Comparison of ENCODE assay signal across 28 mouse cellular contexts in the genomic region with DNA sequence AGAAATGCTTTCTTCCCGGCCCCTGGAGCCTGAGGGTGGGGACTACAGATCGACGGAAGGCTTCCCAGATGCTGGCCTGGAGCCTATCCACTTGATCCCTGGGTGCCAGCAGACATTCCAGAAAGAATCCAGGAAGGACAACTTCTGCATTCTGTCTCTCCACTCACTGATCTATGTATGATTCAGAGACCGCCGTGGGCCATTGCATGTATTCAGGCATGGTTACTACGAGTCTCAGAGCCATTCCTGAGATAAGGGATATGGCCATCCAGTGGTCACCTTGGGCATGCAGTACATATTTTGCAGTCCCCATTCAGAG. TPM values are rescaled to one million over a fixed set of nuclear protein-coding genes. Genes with fewer than 3 reads are reported as not detected.
DNase-seq lines count a peak whose midpoint lies in the region; ATAC-seq lines count a peak whose summit lies in the region.
"Had no signal": no experiment of that assay in that cellular context is flagged by ENCODE, and none has a peak within 500 bp of the region (broad histone marks: within the 10 kb centered on the region; RNA-seq: fewer than 3 reads in every experiment).

No protein-coding gene starts in this region.

- peaks cover 23% of the 10 kb centered on the region for H3K36me3 ChIP-seq in forebrain, embryonic 10.5 days (replicated peaks)
- H3K36me3 ChIP-seq in forebrain, embryonic 11.5 days (ENCODE audit: control insufficient read depth, insufficient read depth, low read length), result no peaks in the 10 kb centered on the region
- peaks cover 18% of the 10 kb centered on the region for H3K36me3 ChIP-seq in hindbrain, embryonic 16.5 days (ENCODE audit: control insufficient read depth, insufficient read depth, low read length)
- peaks cover 20% of the 10 kb centered on the region for H3K36me3 ChIP-seq in hindbrain, embryonic 14.5 days (replicated peaks; ENCODE audit: control insufficient read depth, insufficient read depth)
- peaks cover 23% of the 10 kb centered on the region for H3K36me3 ChIP-seq in neural tube, embryonic 13.5 days
- H3K36me3 ChIP-seq: G1E; liver, embryonic 13.5 days had no signal

- no peaks in the 10 kb centered on the region for H3K9me3 ChIP-seq in forebrain, embryonic 10.5 days
- H3K9me3 ChIP-seq in forebrain, embryonic 11.5 days (ENCODE audit: control insufficient read depth, low read length), result no peaks in the 10 kb centered on the region
- H3K9me3 ChIP-seq in hindbrain, embryonic 16.5 days (ENCODE audit: control insufficient read depth, low read length), result no peaks in the 10 kb centered on the region
- H3K9me3 ChIP-seq in hindbrain, embryonic 14.5 days (ENCODE audit: control insufficient read depth, low read length), result no peaks in the 10 kb centered on the region
- no peaks in the 10 kb centered on the region for H3K9me3 ChIP-seq in neural tube, embryonic 13.5 days
- H3K9me3 ChIP-seq: limb, embryonic 13.5 days; liver, embryonic 13.5 days; megakaryocyte, embryonic 14.5 days; midbrain, embryonic 13.5 days had no signal

- WGBS in forebrain, embryonic 10.5 days, result 67% methylated on average over 6 of the region's 6 CpGs
- 60% methylated on average over 6 of the region's 6 CpGs for WGBS in forebrain, embryonic 11.5 days
- 51% methylated on average over 6 of the region's 6 CpGs for WGBS in hindbrain, embryonic 16.5 days
- 65% methylated on average over 6 of the region's 6 CpGs for WGBS in hindbrain, embryonic 14.5 days
- 65% methylated on average over 6 of the region's 6 CpGs for WGBS in neural tube, embryonic 13.5 days

- DNase-seq in forebrain, embryonic 10.5 days (ENCODE audit: extremely low spot score, low spot score), result no peak
- DNase-seq in forebrain, embryonic 11.5 days (ENCODE audit: low spot score), result no peak
- no peak for DNase-seq in hindbrain, embryonic 14.5 days (ENCODE audit: low spot score)
- DNase-seq in neural tube, embryonic 10.5 days (ENCODE audit: extremely low spot score, low spot score), result no peak
- no peak for DNase-seq in urinary bladder, postnatal 25 days (ENCODE audit: low spot score)
- DNase-seq: adrenal gland, postnatal 14 days; cerebellum, adult 11-12 months; cerebellum, postnatal 14 days; gastrocnemius, postnatal 14 days; heart, postnatal 36 days; kidney, adult 11 months; kidney, postnatal 14 days; liver, embryonic 13.5 days; lung, adult 18-20 months; lung, postnatal 4 days; right cerebral cortex, adult 18-20 months; spleen, adult 18-20 months had no signal

- no peak for ATAC-seq in forebrain, embryonic 11.5 days (replicated peaks; ENCODE audit: low FRiP score)
- 0 out of 2 replicates have a peak, but pooled peaks have one; percentile 9 for ATAC-seq in hindbrain, embryonic 16.5 days
- no peak for ATAC-seq in hindbrain, embryonic 14.5 days (ENCODE audit: low FRiP score)
- no peak for ATAC-seq in neural tube, embryonic 13.5 days (ENCODE audit: low read depth)
- ATAC-seq: inflammation-experienced regulatory T-cells, adult 6 months; lung, postnatal 0 days; midbrain, embryonic 13.5 days; Patski had no signal

- H3K4me3 ChIP-seq in forebrain, embryonic 10.5 days, result no peak overlapping the region
- H3K4me3 ChIP-seq in forebrain, embryonic 11.5 days (ENCODE audit: low read depth, low read length), result no peak overlapping the region
- H3K4me3 ChIP-seq in hindbrain, embryonic 16.5 days (ENCODE audit: low read length), result no peak overlapping the region
- H3K4me3 ChIP-seq in hindbrain, embryonic 14.5 days (replicated peaks; ENCODE audit: low read length), result no peak overlapping the region
- no peak overlapping the region for H3K4me3 ChIP-seq in neural tube, embryonic 13.5 days
- H3K4me3 ChIP-seq: left cerebral cortex, adult 2 months; limb, embryonic 13.5 days; liver, embryonic 13.5 days; megakaryocyte, embryonic 14.5 days; midbrain, embryonic 13.5 days had no signal

- H3K27ac ChIP-seq in forebrain, embryonic 10.5 days, result peak overlapping the region; percentile 41; the same call in 1 of the 2 replicates
- no peak overlapping the region for H3K27ac ChIP-seq in forebrain, embryonic 11.5 days (ENCODE audit: low read depth, low read length)
- no peak overlapping the region for H3K27ac ChIP-seq in hindbrain, embryonic 16.5 days (ENCODE audit: low read depth, low read length)
- H3K27ac ChIP-seq in hindbrain, embryonic 14.5 days, result no peak overlapping the region; the same call in 1 of the 2 replicates
- peak overlapping the region; percentile 55; the same call in 1 of the 2 replicates for H3K27ac ChIP-seq in neural tube, embryonic 13.5 days (replicated peaks)
- H3K27ac ChIP-seq: left cerebral cortex, adult 2 months; limb, embryonic 13.5 days; liver, embryonic 13.5 days; midbrain, embryonic 13.5 days had no signal

- H3K9ac ChIP-seq in forebrain, embryonic 11.5 days (ENCODE audit: low read length), result no peak overlapping the region
- no peak overlapping the region for H3K9ac ChIP-seq in hindbrain, embryonic 16.5 days (ENCODE audit: low read depth, low read length)
- H3K9ac ChIP-seq in hindbrain, embryonic 14.5 days, result no peak overlapping the region
- H3K9ac ChIP-seq in neural tube, embryonic 13.5 days, result no peak overlapping the region
- H3K9ac ChIP-seq: limb, embryonic 13.5 days; liver, embryonic 13.5 days; midbrain, embryonic 13.5 days had no signal

- H3K27me3 ChIP-seq in forebrain, embryonic 10.5 days (ENCODE audit: poor library complexity, severe bottlenecking), result no peaks in the 10 kb centered on the region
- no peaks in the 10 kb centered on the region for H3K27me3 ChIP-seq in forebrain, embryonic 11.5 days (ENCODE audit: control insufficient read depth, insufficient read depth, low read length)
- no peaks in the 10 kb centered on the region for H3K27me3 ChIP-seq in hindbrain, embryonic 16.5 days (replicated peaks; ENCODE audit: control insufficient read depth, insufficient read depth, low read length)
- no peaks in the 10 kb centered on the region for H3K27me3 ChIP-seq in hindbrain, embryonic 14.5 days (ENCODE audit: control insufficient read depth, insufficient read depth, low read length)
- no peaks in the 10 kb centered on the region for H3K27me3 ChIP-seq in neural tube, embryonic 13.5 days
- H3K27me3 ChIP-seq: limb, embryonic 13.5 days; liver, embryonic 13.5 days; megakaryocyte, embryonic 14.5 days; midbrain, embryonic 13.5 days; Patski had no signal

- no peak overlapping the region for H3K4me2 ChIP-seq in forebrain, embryonic 11.5 days (ENCODE audit: low read depth, low read length, severe bottlenecking)
- no peak overlapping the region for H3K4me2 ChIP-seq in hindbrain, embryonic 16.5 days (ENCODE audit: low read length)
- no peak overlapping the region for H3K4me2 ChIP-seq in hindbrain, embryonic 14.5 days (replicated peaks)
- no peak overlapping the region for H3K4me2 ChIP-seq in neural tube, embryonic 13.5 days
- H3K4me2 ChIP-seq: heart, embryonic 11.5 days; limb, embryonic 13.5 days; liver, embryonic 13.5 days; midbrain, embryonic 13.5 days had no signal

- H3K4me1 ChIP-seq in forebrain, embryonic 10.5 days, result peaks cover 10% of the 10 kb centered on the region
- H3K4me1 ChIP-seq in forebrain, embryonic 11.5 days (replicated peaks; ENCODE audit: control insufficient read depth, insufficient read depth, low read length), result no peaks in the 10 kb centered on the region
- no peaks in the 10 kb centered on the region for H3K4me1 ChIP-seq in hindbrain, embryonic 16.5 days (ENCODE audit: control insufficient read depth, insufficient read depth, low read depth, low read length)
- H3K4me1 ChIP-seq in hindbrain, embryonic 14.5 days (replicated peaks; ENCODE audit: control insufficient read depth, insufficient read depth, low read length), result no peaks in the 10 kb centered on the region
- H3K4me1 ChIP-seq in neural tube, embryonic 13.5 days (replicated peaks), result peaks cover 12% of the 10 kb centered on the region

RNA-seq across cellular contexts. Expression of gene Ehd3, which starts 20.0 kb away (rescaled TPM):
- polyA plus RNA-seq in forebrain, embryonic 10.5 days (2016; fragmentation: Nextera tagmentation; extraction: Ambion mirVana), result 9.9 and 10.9 TPM in 2 replicates
- 9.0 and 9.1 TPM in 2 replicates for polyA plus RNA-seq in forebrain, embryonic 11.5 days (2014; fragmentation: Nextera tagmentation; extraction: Ambion mirVana)
- 26.5 and 29.8 TPM in 2 replicates for polyA plus RNA-seq in hindbrain, embryonic 16.5 days (2015; fragmentation: Nextera tagmentation; extraction: Ambion mirVana)
- 20.0 and 21.4 TPM in 2 replicates for polyA plus RNA-seq in hindbrain, embryonic 14.5 days (2014; fragmentation: Nextera tagmentation; extraction: Ambion mirVana)
- polyA plus RNA-seq in neural tube, embryonic 13.5 days (2015; fragmentation: Nextera tagmentation; extraction: Ambion mirVana), result 20.1 and 20.9 TPM in 2 replicates

Comparison
In these comparisons a context has a peak if more than half of its experiments do, and no peak if none do; other contexts are left out.
1. H3K27ac ChIP-seq: peak in forebrain, embryonic 10.5 days (single experiment) and neural tube, embryonic 13.5 days (single experiment); none in forebrain, embryonic 11.5 days (single experiment), hindbrain, embryonic 16.5 days (single experiment) and hindbrain, embryonic 14.5 days (single experiment).